Mouse (Mus musculus): ENCODE results near the gene Paqr5.

Paqr5 gene

GRCm38 (mm10) chr9:61952241-61952640 is 74.4 kb downstream of the Paqr5 start:
- no peak for DNase-seq

GRCm38 (mm10) chr9:61947402-61948346 is 79.0 kb downstream of the Paqr5 start:
- DNase-seq = peak; percentile 63

GRCm38 (mm10) chr9:61946623-61947401 is 79.8 kb downstream of the Paqr5 start, which contains the start of gene Kif23:
Gene Kif23, minus strand, starts transcription at chr9:61946774.
- peak; percentile 95 for DNase-seq

- DNase-seq = no peak
Observed at GRCm38 (mm10) chr9:61945973-61946611, 80.6 kb downstream of the Paqr5 start.

GRCm38 (mm10) chr9:61941054-61941453 is 85.6 kb downstream of the Paqr5 start:
- no peak for DNase-seq

- no peak for DNase-seq
Observed at GRCm38 (mm10) chr9:61933333-61933732, 93.3 kb downstream of the Paqr5 start.

GRCm38 (mm10) chr9:61932009-61932408 is 94.6 kb downstream of the Paqr5 start:
- DNase-seq = no peak

GRCm38 (mm10) chr9:61925086-61925660 is 101.5 kb downstream of the Paqr5 start:
- no peak for DNase-seq

GRCm38 (mm10) chr9:61920331-61920730 is 106.3 kb downstream of the Paqr5 start:
- DNase-seq = no peak

GRCm38 (mm10) chr9:61919464-61919863 is 107.2 kb downstream of the Paqr5 start:
- no peak for DNase-seq

- DNase-seq = no peak
Observed at GRCm38 (mm10) chr9:61917436-61917835, 109.2 kb downstream of the Paqr5 start.

- no peak for DNase-seq
Observed at GRCm38 (mm10) chr9:61916986-61917385, 109.7 kb downstream of the Paqr5 start.

GRCm38 (mm10) chr9:61915393-61916005 is 111.2 kb downstream of the Paqr5 start:
- no peak for DNase-seq

- DNase-seq = no peak
Observed at GRCm38 (mm10) chr9:61914917-61915300, 111.7 kb downstream of the Paqr5 start.

GRCm38 (mm10) chr9:61914203-61914916 is 112.3 kb downstream of the Paqr5 start, which contains the start of gene Rplp1:
Gene Rplp1, minus strand, starts transcription at chr9:61914542.
- DNase-seq = peak; percentile 95

- no peak for DNase-seq
Observed at GRCm38 (mm10) chr9:61911300-61912128, 115.1 kb downstream of the Paqr5 start.

- DNase-seq = no peak
Observed at GRCm38 (mm10) chr9:61910526-61911256, 116.0 kb downstream of the Paqr5 start.

GRCm38 (mm10) chr9:61909633-61910032 is 117.0 kb downstream of the Paqr5 start:
- no peak for DNase-seq

- DNase-seq = no peak
Observed at GRCm38 (mm10) chr9:61908832-61909407, 117.7 kb downstream of the Paqr5 start.

GRCm38 (mm10) chr9:61908341-61908740 is 118.3 kb downstream of the Paqr5 start:
- DNase-seq = no peak
